Mouse (Mus musculus) G1E (cell line): Measurements from ENCODE around the gene Serping1. TPM values are rescaled to one million over a fixed set of nuclear protein-coding genes. Genes with fewer than 3 reads are reported as not detected.
"Not testable (repeated sequence)": the region's sequence is repeated elsewhere in the genome, so short reads cannot be mapped to it uniquely, and the experiment has no call there.

ENCODE experiments used
- ATAC-seq: 2 replicates; pipeline ENCODE4 v1.8.0; 2016; ENCODE audit warnings: mild to moderate bottlenecking; ENCODE audit not compliant: insufficient number of reproducible peaks, poor library complexity, low FRiP score, severe bottlenecking; ENCODE audit errors: extremely low read depth
- DNase-seq: peaks from one replicate; pipeline ENCODE4 v3.0.0; 2012; ENCODE audit warnings: low spot score
- H3K27me3 ChIP-seq: 2 replicates; pipeline ENCODE4 v1.6.1; 2012; ENCODE audit warnings: mild to moderate bottlenecking, low read length, inconsistent platforms; ENCODE audit not compliant: insufficient read depth
- H3K36me3 ChIP-seq: replicated peaks from 2 replicates; pipeline ENCODE3; 2012; ENCODE audit warnings: mild to moderate bottlenecking, inconsistent platforms
- H3K4me1 ChIP-seq: 2 replicates; pipeline ENCODE4 v1.6.1; 2012; ENCODE audit warnings: low read depth, low read length, inconsistent platforms, mixed read lengths; ENCODE audit not compliant: insufficient read depth
- H3K4me3 ChIP-seq: 2 replicates; pipeline ENCODE4 v1.5.1; 2012; ENCODE audit warnings: low read depth, mild to moderate bottlenecking, inconsistent platforms, low read length, moderate library complexity, mixed read lengths
- H3K9me3 ChIP-seq: replicated peaks from 2 replicates; pipeline ENCODE4 v1.6.1; 2012; ENCODE audit warnings: inconsistent platforms
- CTCF ChIP-seq: IDR thresholded peaks from 2 replicates; pipeline ENCODE4 v1.5.1; 2012; ENCODE audit warnings: low read depth, low read length, inconsistent platforms, mixed read lengths
- GATA1 ChIP-seq: IDR thresholded peaks from 2 replicates; pipeline ENCODE4 v1.6.1; 2012; ENCODE audit warnings: borderline replicate concordance, low read length, inconsistent platforms, mixed read lengths
- GATA2 ChIP-seq: IDR thresholded peaks from 2 replicates; pipeline ENCODE4 v1.6.1; 2012; ENCODE audit warnings: low read depth, low read length, inconsistent platforms, borderline replicate concordance
- POLR2AphosphoS5 ChIP-seq: IDR thresholded peaks from 2 replicates; pipeline ENCODE4 v1.6.1; 2012; ENCODE audit warnings: low read depth, low read length, inconsistent platforms; ENCODE audit not compliant: insufficient replicate concordance
- TAL1 ChIP-seq: conservative IDR thresholded peaks from 2 replicates; pipeline ENCODE4 v1.6.1; 2012; ENCODE audit warnings: low read depth, low read length, inconsistent platforms, mixed read lengths
- polyA plus RNA-seq: library from polyadenylated mRNA; stranded (reverse); fragments of >175 nt; gene quantifications from 2 replicates; pipeline ENCODE4 v1.2.3, GENCODE M21; 2012
- total RNA-seq, 2 experiments: library from RNA; stranded (forward) in 1 of 2; stranded (reverse) in 1 of 2; fragments of 200-1000 nt in 1 of 2; fragments of >200 nt in 1 of 2; fragmentation: Nextera tagmentation in 1 of 2; gene quantifications; 2 replicates each; pipeline ENCODE4 v1.2.3; 2014 to 2017

Serping1 gene
- total and polyA plus RNA-seq, 3 experiments: not detected

GRCm38 (mm10) chr2:84732394-84732793, 42.9 kb downstream of the Serping1 start:
- Histone ChIP-seq H3K9me3 (no peaks in the 10 kb centered on the region), H3K4me3 (no peak overlapping the region), H3K27me3 (peaks cover 45% of the 10 kb centered on the region), H3K4me1 (peaks cover 39% of the 10 kb centered on the region), H3K36me3 (no peaks in the 10 kb centered on the region)
- ATAC-seq (no peak), DNase-seq (no peak)
- no peak for TF ChIP-seq CTCF
- TF ChIP-seq GATA1: no peak
- TF ChIP-seq POLR2AphosphoS5: no peak
- TF ChIP-seq GATA2: no peak
- TF ChIP-seq TAL1: no peak

GRCm38 (mm10) chr2:84731206-84731605, 44.0 kb downstream of the Serping1 start:
- Histone ChIP-seq H3K27me3 (peaks cover 34% of the 10 kb centered on the region), H3K4me3 (no peak overlapping the region), H3K4me1 (peaks cover 42% of the 10 kb centered on the region), H3K9me3 (no peaks in the 10 kb centered on the region), H3K36me3 (no peaks in the 10 kb centered on the region)
- DNase-seq (no peak), ATAC-seq (no peak)
- no peak for TF ChIP-seq TAL1

- H3K27me3 ChIP-seq, ATAC-seq, H3K9me3 ChIP-seq, DNase-seq, H3K4me3 ChIP-seq: not testable (repeated sequence)
- Histone ChIP-seq H3K36me3 (peaks cover 28% of the 10 kb centered on the region), H3K4me1 (peaks cover 43% of the 10 kb centered on the region)
Measured at GRCm38 (mm10) chr2:84728191-84728590, 47.1 kb downstream of the Serping1 start.

- Histone ChIP-seq H3K27me3 (0 out of 2 replicates have a peak, but pooled peaks cover 2% of the 10 kb centered on the region), H3K4me3 (peak within 1 kb of the TSS; percentile 73), H3K9me3 (no peaks in the 10 kb centered on the region), H3K36me3 (peaks cover 33% of the 10 kb centered on the region), H3K4me1 (peaks cover 43% of the 10 kb centered on the region)
- no peak for TF ChIP-seq GATA1
- TF ChIP-seq POLR2AphosphoS5: 0 out of 2 replicates have a peak, but pooled peaks have one; percentile 39
- ATAC-seq (peak; percentile 98), DNase-seq (peak; percentile 82)
Measured at GRCm38 (mm10) chr2:84727172-84727858, 47.9 kb downstream of the Serping1 start, which contains the start of gene Clp1. Clp1 (minus strand) TSS chr2:84727350.

GRCm38 (mm10) chr2:84726716-84727115, 48.5 kb downstream of the Serping1 start:
- H3K36me3 ChIP-seq: peaks cover 36% of the 10 kb centered on the region
- no peak for TF ChIP-seq GATA1
- no peak for TF ChIP-seq TAL1
- no peak for TF ChIP-seq GATA2
- TF ChIP-seq CTCF: no peak
- TF ChIP-seq POLR2AphosphoS5: no peak
- peak overlapping the region; percentile 73 for H3K4me3 ChIP-seq
- DNase-seq: no peak
- ATAC-seq: no peak
- 0 out of 2 replicates have a peak, but pooled peaks cover 2% of the 10 kb centered on the region for H3K27me3 ChIP-seq
- no peaks in the 10 kb centered on the region for H3K9me3 ChIP-seq
- peaks cover 45% of the 10 kb centered on the region for H3K4me1 ChIP-seq

GRCm38 (mm10) chr2:84725770-84726169, 49.5 kb downstream of the Serping1 start:
- peaks cover 54% of the 10 kb centered on the region for H3K4me1 ChIP-seq
- peak overlapping the region; percentile 73; the same call in 1 of the 2 replicates for H3K4me3 ChIP-seq
- TF ChIP-seq TAL1 (no peak), CTCF (no peak), GATA2 (no peak), GATA1 (no peak), POLR2AphosphoS5 (no peak)
- ATAC-seq: no peak
- H3K36me3 ChIP-seq: peaks cover 44% of the 10 kb centered on the region
- no peak for DNase-seq
- H3K9me3 ChIP-seq: no peaks in the 10 kb centered on the region
- no peaks in the 10 kb centered on the region for H3K27me3 ChIP-seq

- no peaks in the 10 kb centered on the region for H3K27me3 ChIP-seq
- H3K4me1 ChIP-seq: peaks cover 47% of the 10 kb centered on the region
- DNase-seq (no peak), ATAC-seq (no peak)
- TF ChIP-seq GATA1: no peak
- no peak overlapping the region for H3K4me3 ChIP-seq
- H3K36me3 ChIP-seq: peaks cover 44% of the 10 kb centered on the region
- H3K9me3 ChIP-seq: no peaks in the 10 kb centered on the region
Measured at GRCm38 (mm10) chr2:84723856-84724255, 51.4 kb downstream of the Serping1 start.
